Mouse (Mus musculus) testis, adult 2 months (tissue): ENCODE results near the gene Rbm39.

ENCODE experiments used
- CTCF ChIP-seq: fragments of 200-500 bp; IDR thresholded peaks from 2 replicates; pipeline ENCODE4 v1.5.1; 2012; ENCODE audit warnings: low read depth, mild to moderate bottlenecking, inconsistent platforms, low read length, moderate library complexity; ENCODE audit not compliant: control insufficient read depth, insufficient read depth, insufficient replicate concordance
- POLR2A ChIP-seq: fragments of 200-500 bp; IDR thresholded peaks from 2 replicates; pipeline ENCODE4 v1.6.1; 2012; ENCODE audit warnings: low read depth, mild to moderate bottlenecking, inconsistent platforms, low read length, moderate library complexity; ENCODE audit not compliant: control insufficient read depth

- no peak for TF ChIP-seq CTCF
- TF ChIP-seq POLR2A = no peak; the same call in 1 of the 2 replicates
Measured at GRCm38 (mm10) chr2:156197129-156197911, 17.3 kb upstream of the Rbm39 start.
